Mouse (Mus musculus) thymus, adult 2 months (tissue): ENCODE data around the gene Sall1.

Experiments
- CTCF ChIP-seq: fragments of 200-500 bp; IDR thresholded peaks from 2 replicates; pipeline ENCODE4 v1.5.1; 2012; ENCODE audit warnings: mild to moderate bottlenecking, control low read depth, low read length, moderate library complexity, borderline replicate concordance; ENCODE audit not compliant: control insufficient read depth, poor library complexity, insufficient read depth; ENCODE audit errors: extremely low read depth
- POLR2A ChIP-seq: fragments of 200-500 bp; IDR thresholded peaks from 2 replicates; pipeline ENCODE4 v1.6.1; 2012; ENCODE audit warnings: mild to moderate bottlenecking, low read length, control low read depth, moderate library complexity; ENCODE audit not compliant: control insufficient read depth, poor library complexity, insufficient read depth; ENCODE audit errors: extremely low read depth

GRCm38 (mm10) chr8:89016465-89017070 lies 27.4 kb downstream of the Sall1 start:
- TF ChIP-seq CTCF (no peak), POLR2A (no peak)
